In genomic region chr12:111795180-111795895, GRCm38 (mm10) we compare ENCODE assay signal across 10 mouse cellular contexts. TPM values are rescaled to one million over a fixed set of nuclear protein-coding genes. Genes with fewer than 3 reads are reported as not detected.
DNase-seq lines count a peak whose midpoint lies in the region; ATAC-seq and TF ChIP-seq lines count a peak whose summit lies in the region.
"Had no signal": no experiment of that assay in that cellular context is flagged by ENCODE, and none has a peak within 500 bp of the region (broad histone marks: within the 10 kb centered on the region; RNA-seq: fewer than 3 reads in every experiment).

No protein-coding gene starts in this region.

- no peak overlapping the region for H3K4me2 ChIP-seq in embryonic facial prominence, embryonic 12.5 days (replicated peaks)
- H3K4me2 ChIP-seq: liver, embryonic 15.5 days; midbrain, embryonic 12.5 days had no signal

- intact Hi-C loops in left cerebral cortex, postnatal 4 days (cut with DNase I), result no loop called here
- intact Hi-C loops in left cerebral cortex, postnatal 36 days (cut with DNase I), result no loop called here

- no peaks in the 10 kb centered on the region for H3K9me3 ChIP-seq in embryonic facial prominence, embryonic 12.5 days
- H3K9me3 ChIP-seq in embryonic facial prominence, embryonic 10.5 days, result no peaks in the 10 kb centered on the region
- H3K9me3 ChIP-seq: liver, embryonic 15.5 days; midbrain, embryonic 12.5 days had no signal

- H3K36me3 ChIP-seq in embryonic facial prominence, embryonic 12.5 days, result peaks cover 92% of the 10 kb centered on the region
- peaks cover 97% of the 10 kb centered on the region for H3K36me3 ChIP-seq in embryonic facial prominence, embryonic 10.5 days (replicated peaks)

- H3K4me3 ChIP-seq in embryonic facial prominence, embryonic 12.5 days, result no peak overlapping the region
- H3K4me3 ChIP-seq in embryonic facial prominence, embryonic 10.5 days, result no peak overlapping the region
- H3K4me3 ChIP-seq in olfactory bulb, adult 2 months (ENCODE audit: insufficient read depth, low read depth, low read length), result no peak overlapping the region
- H3K4me3 ChIP-seq: liver, embryonic 15.5 days; midbrain, embryonic 12.5 days had no signal

- H3K4me1 ChIP-seq in embryonic facial prominence, embryonic 12.5 days, result no peaks in the 10 kb centered on the region
- no peaks in the 10 kb centered on the region for H3K4me1 ChIP-seq in embryonic facial prominence, embryonic 10.5 days
- peaks cover 32% of the 10 kb centered on the region for H3K4me1 ChIP-seq in olfactory bulb, adult 2 months (ENCODE audit: control insufficient read depth, insufficient read depth, low read length)
- H3K4me1 ChIP-seq: midbrain, embryonic 12.5 days had no signal

- TF ChIP-seq POLR2A in olfactory bulb, adult 2 months (IDR thresholded peaks at IDR 0.05; ENCODE audit: insufficient read depth, low read depth, low read length), result 0 out of 2 replicates have a peak, but pooled peaks have one; percentile 11

- no peak for TF ChIP-seq CTCF in olfactory bulb, adult 2 months (IDR thresholded peaks at IDR 0.05; ENCODE audit: insufficient read depth, low read depth, low read length)

- H3K27ac ChIP-seq in embryonic facial prominence, embryonic 12.5 days, result 0 out of 2 replicates have a peak overlapping the region, but pooled peaks have one; percentile 23
- no peak overlapping the region for H3K27ac ChIP-seq in embryonic facial prominence, embryonic 10.5 days (replicated peaks)
- peak overlapping the region; percentile 43; the same call in 1 of the 2 replicates for H3K27ac ChIP-seq in olfactory bulb, adult 2 months (ENCODE audit: insufficient read depth, low read depth, low read length)
- H3K27ac ChIP-seq: liver, embryonic 15.5 days; midbrain, embryonic 12.5 days had no signal

- H3K9ac ChIP-seq in embryonic facial prominence, embryonic 12.5 days, result no peak overlapping the region
- H3K9ac ChIP-seq: liver, embryonic 15.5 days; midbrain, embryonic 12.5 days had no signal

- 92% methylated on average over 28 of the region's 28 CpGs for WGBS in embryonic facial prominence, embryonic 12.5 days
- 92% methylated on average over 28 of the region's 28 CpGs for WGBS in embryonic facial prominence, embryonic 10.5 days
- WGBS in olfactory bulb, adult 2 months, result 86% methylated on average over 28 of the region's 28 CpGs

- no peaks in the 10 kb centered on the region for H3K27me3 ChIP-seq in embryonic facial prominence, embryonic 12.5 days
- no peaks in the 10 kb centered on the region for H3K27me3 ChIP-seq in embryonic facial prominence, embryonic 10.5 days (replicated peaks; ENCODE audit: low read depth, poor library complexity, severe bottlenecking)
- H3K27me3 ChIP-seq: liver, embryonic 15.5 days; midbrain, embryonic 12.5 days had no signal

- no peak for DNase-seq in embryonic facial prominence, embryonic 10.5 days (ENCODE audit: low spot score)
- DNase-seq in left cerebral cortex, postnatal 4 days, result peak; percentile 69
- DNase-seq in left cerebral cortex, postnatal 36 days (ENCODE audit: low spot score in 2 of 2), result no peak
- peak; percentile 63 to 65 for DNase-seq in heart, adult 9 months (ENCODE audit: low spot score in 2 of 2)
- DNase-seq in urinary bladder, postnatal 14 days (ENCODE audit: low spot score), result no peak
- DNase-seq in right cerebral cortex, postnatal 10 days (ENCODE audit: low spot score in 2 of 2), result no peak

- ATAC-seq in embryonic facial prominence, embryonic 12.5 days (ENCODE audit: insufficient number of reproducible peaks, insufficient read depth, low FRiP score, low TSS enrichment), result no peak

RNA-seq across cellular contexts. Expression of gene Xrcc3, which starts 18.3 kb away (rescaled TPM):
- 10.8 and 11.2 TPM in 2 replicates for polyA plus RNA-seq in embryonic facial prominence, embryonic 12.5 days (2016; fragmentation: Nextera tagmentation; extraction: Ambion mirVana)
- polyA plus RNA-seq in embryonic facial prominence, embryonic 10.5 days (2016; fragmentation: Nextera tagmentation; extraction: Ambion mirVana), result 21.7 and 22.2 TPM in 2 replicates
- total RNA-seq in left cerebral cortex, postnatal 4 days (2021), result 1 to 10 TPM; 1.5 to 2.2 TPM
- 1 to 10 TPM; 4.6 TPM for total RNA-seq in left cerebral cortex, postnatal 36 days (2021)
- polyA plus RNA-seq in olfactory bulb, adult 2 months (2012; ENCODE audit: insufficient read depth, insufficient read length, low replicate concordance, missing spikeins), result not detected in 2 replicates

RNA-seq across cellular contexts. Expression of gene Zfyve21, which starts 18.6 kb away (rescaled TPM):
- 88.9 and 90.9 TPM in 2 replicates for polyA plus RNA-seq in embryonic facial prominence, embryonic 12.5 days (2016; fragmentation: Nextera tagmentation; extraction: Ambion mirVana)
- 75.0 TPM in 2 replicates for polyA plus RNA-seq in embryonic facial prominence, embryonic 10.5 days (2016; fragmentation: Nextera tagmentation; extraction: Ambion mirVana)
- total RNA-seq in left cerebral cortex, postnatal 4 days (2021), result 10 to 100 TPM; 11.6 to 12.6 TPM
- 10 to 100 TPM; 22.8 to 23.1 TPM for total RNA-seq in left cerebral cortex, postnatal 36 days (2021)
- not detected in 2 replicates for polyA plus RNA-seq in olfactory bulb, adult 2 months (2012; ENCODE audit: insufficient read depth, insufficient read length, low replicate concordance, missing spikeins)

RNA-seq across cellular contexts. Expression of gene Klc1, which starts 36.7 kb away (rescaled TPM):
- 149 and 157 TPM in 2 replicates for polyA plus RNA-seq in embryonic facial prominence, embryonic 12.5 days (2016; fragmentation: Nextera tagmentation; extraction: Ambion mirVana)
- polyA plus RNA-seq in embryonic facial prominence, embryonic 10.5 days (2016; fragmentation: Nextera tagmentation; extraction: Ambion mirVana), result 130 and 131 TPM in 2 replicates
- 100 to 1,000 TPM; 716 to 729 TPM for total RNA-seq in left cerebral cortex, postnatal 4 days (2021)
- total RNA-seq in left cerebral cortex, postnatal 36 days (2021), result 100 to 1,000 TPM; 783 to 837 TPM
- polyA plus RNA-seq in olfactory bulb, adult 2 months (2012; ENCODE audit: insufficient read depth, insufficient read length, low replicate concordance, missing spikeins), result 135 and 1,741 TPM in 2 replicates

Comparison
In these comparisons a context has a peak if more than half of its experiments do, and no peak if none do; other contexts are left out.
1. DNase-seq: peak in left cerebral cortex, postnatal 4 days (single experiment) and heart, adult 9 months (2 of 2); none in embryonic facial prominence, embryonic 10.5 days (single experiment), left cerebral cortex, postnatal 36 days (0 of 2), urinary bladder, postnatal 14 days (single experiment) and right cerebral cortex, postnatal 10 days (0 of 2).
2. RNA of gene Xrcc3, which starts 18.3 kb away (polyA plus RNA-seq): 21.7 to 22.2 TPM in embryonic facial prominence, embryonic 10.5 days and 10.8 to 11.2 TPM in embryonic facial prominence, embryonic 12.5 days; not detected in olfactory bulb, adult 2 months; every median in the first group is over 10 times any median in the second.
3. RNA of gene Zfyve21, which starts 18.6 kb away (polyA plus RNA-seq): 88.9 to 90.9 TPM in embryonic facial prominence, embryonic 12.5 days and 75.0 TPM in embryonic facial prominence, embryonic 10.5 days; not detected in olfactory bulb, adult 2 months; every median in the first group is over 10 times any median in the second.